Mouse (Mus musculus) hindbrain, embryonic 15.5 days (tissue): ENCODE results near the gene Mypn. TPM values are rescaled to one million over a fixed set of nuclear protein-coding genes. Genes with fewer than 3 reads are reported as not detected.

ENCODE experiments used
- ATAC-seq: fragments of 200-750 bp; cut with Nextera tagmentation; 2 replicates; pipeline ENCODE4 v1.8.0; 2017; ENCODE audit warnings: low read depth, moderate number of reproducible peaks, moderate TSS enrichment; ENCODE audit not compliant: low FRiP score
- H3K27ac ChIP-seq: fragments of 300-500 bp; sonication (generic); replicated peaks from 2 replicates; pipeline ENCODE4 v1.5.1; 2015; ENCODE audit warnings: mild to moderate bottlenecking, inconsistent platforms
- H3K27me3 ChIP-seq: fragments of 300-500 bp; sonication (generic); 2 replicates; pipeline ENCODE4 v1.6.1; 2015; ENCODE audit warnings: control low read depth, inconsistent platforms
- H3K36me3 ChIP-seq: fragments of 300-500 bp; sonication (generic); 2 replicates; pipeline ENCODE4 v1.6.1; 2015; ENCODE audit warnings: control low read depth, inconsistent platforms
- H3K4me1 ChIP-seq: fragments of 300-500 bp; sonication (generic); replicated peaks from 2 replicates; pipeline ENCODE4 v1.6.1; 2015; ENCODE audit warnings: control low read depth, inconsistent platforms
- H3K4me2 ChIP-seq: fragments of 300-500 bp; sonication (generic); 2 replicates; pipeline ENCODE4 v1.6.1; 2015; ENCODE audit warnings: moderate library complexity, mild to moderate bottlenecking, inconsistent platforms
- H3K4me3 ChIP-seq: fragments of 300-500 bp; sonication (generic); 2 replicates; pipeline ENCODE4 v1.5.1; 2015; ENCODE audit warnings: mild to moderate bottlenecking, inconsistent platforms
- H3K9ac ChIP-seq: fragments of 300-500 bp; sonication (generic); 2 replicates; pipeline ENCODE4 v1.6.1; 2015; ENCODE audit warnings: inconsistent platforms
- H3K9me3 ChIP-seq: fragments of 300-500 bp; sonication (generic); 2 replicates; pipeline ENCODE4 v1.6.1; 2016; ENCODE audit warnings: control low read depth, inconsistent platforms
- WGBS: fragments of 180-500 bp; shearing (Covaris S2); methylation state at CpG from one replicate; pipeline ENCODE4 v1.1.7; 2015; 5-methylcytosine and 5-hydroxymethylcytosine counted together
- polyA plus RNA-seq: library from polyadenylated mRNA; unstranded; fragments of >200 nt; fragmentation: Nextera tagmentation; extraction: Ambion mirVana; gene quantifications from 2 replicates; pipeline ENCODE4 v1.2.1, GENCODE M21; 2015

The Mypn gene
- polyA plus RNA-seq, 1 experiment from 2014 or later, result 0.77 TPM

- H3K27me3 ChIP-seq, result no peaks in the 10 kb centered on the region
- 83% methylated on average over 16 of the region's 16 CpGs for WGBS
- no peak overlapping the region for H3K4me2 ChIP-seq
- no peak overlapping the region for H3K27ac ChIP-seq
- ATAC-seq, result no peak
- no peak overlapping the region for H3K9ac ChIP-seq
- H3K9me3 ChIP-seq, result no peaks in the 10 kb centered on the region
- H3K36me3 ChIP-seq, result no peaks in the 10 kb centered on the region
- no peak overlapping the region for H3K4me3 ChIP-seq
- H3K4me1 ChIP-seq, result no peaks in the 10 kb centered on the region
These were observed 37.9 kb downstream of the Mypn start for GRCm38 (mm10) chr10:63165752-63166412.

- no peak overlapping the region for H3K4me3 ChIP-seq
- no peak for ATAC-seq
- H3K9me3 ChIP-seq, result no peaks in the 10 kb centered on the region
- 71% methylated on average over 5 of the region's 5 CpGs for WGBS
- H3K4me1 ChIP-seq, result no peaks in the 10 kb centered on the region
- no peaks in the 10 kb centered on the region for H3K27me3 ChIP-seq
- no peak overlapping the region for H3K9ac ChIP-seq
- H3K27ac ChIP-seq, result no peak overlapping the region
- no peaks in the 10 kb centered on the region for H3K36me3 ChIP-seq
- H3K4me2 ChIP-seq, result no peak overlapping the region
These were observed 42.5 kb downstream of the Mypn start for GRCm38 (mm10) chr10:63161240-63161639.

- Histone ChIP-seq H3K27me3 (no peaks in the 10 kb centered on the region), H3K36me3 (no peaks in the 10 kb centered on the region), H3K4me1 (no peaks in the 10 kb centered on the region), H3K4me2 (no peak overlapping the region), H3K4me3 (no peak overlapping the region), H3K9me3 (no peaks in the 10 kb centered on the region), H3K27ac (no peak overlapping the region), H3K9ac (no peak overlapping the region)
- ATAC-seq, result no peak
- 75% methylated on average over 12 of the region's 12 CpGs for WGBS
These were observed 43.1 kb downstream of the Mypn start for GRCm38 (mm10) chr10:63160671-63161070.

GRCm38 (mm10) chr10:63158191-63158590 is 45.6 kb downstream of the Mypn start:
- Histone ChIP-seq H3K4me1 (no peaks in the 10 kb centered on the region), H3K9ac (no peak overlapping the region), H3K4me2 (no peak overlapping the region), H3K9me3 (no peaks in the 10 kb centered on the region), H3K27ac (no peak overlapping the region), H3K36me3 (no peaks in the 10 kb centered on the region), H3K4me3 (no peak overlapping the region), H3K27me3 (no peaks in the 10 kb centered on the region)
- ATAC-seq, result no peak
- WGBS, result 73% methylated on average over 13 of the region's 13 CpGs

- ATAC-seq, result no peak
- Histone ChIP-seq H3K9ac (no peak overlapping the region), H3K4me3 (no peak overlapping the region), H3K4me1 (no peaks in the 10 kb centered on the region), H3K4me2 (no peak overlapping the region), H3K27ac (no peak overlapping the region), H3K27me3 (no peaks in the 10 kb centered on the region), H3K36me3 (no peaks in the 10 kb centered on the region), H3K9me3 (no peaks in the 10 kb centered on the region)
- 85% methylated on average over 4 of the region's 4 CpGs for WGBS
These were observed 46.3 kb downstream of the Mypn start for GRCm38 (mm10) chr10:63157491-63157890.

- ATAC-seq, result no peak
- no peaks in the 10 kb centered on the region for H3K4me1 ChIP-seq
- WGBS, result 77% methylated on average over 4 of the region's 4 CpGs
- no peak overlapping the region for H3K27ac ChIP-seq
- no peaks in the 10 kb centered on the region for H3K36me3 ChIP-seq
- no peak overlapping the region for H3K4me3 ChIP-seq
- H3K27me3 ChIP-seq, result no peaks in the 10 kb centered on the region
- H3K9me3 ChIP-seq, result no peaks in the 10 kb centered on the region
- no peak overlapping the region for H3K9ac ChIP-seq
- no peak overlapping the region for H3K4me2 ChIP-seq
These were observed 46.8 kb downstream of the Mypn start for GRCm38 (mm10) chr10:63156919-63157318.

GRCm38 (mm10) chr10:63156351-63156750 is 47.4 kb downstream of the Mypn start:
- H3K4me2 ChIP-seq, result no peak overlapping the region
- H3K36me3 ChIP-seq, result no peaks in the 10 kb centered on the region
- no peak for ATAC-seq
- H3K9ac ChIP-seq, result no peak overlapping the region
- H3K9me3 ChIP-seq, result no peaks in the 10 kb centered on the region
- no peaks in the 10 kb centered on the region for H3K4me1 ChIP-seq
- no peak overlapping the region for H3K4me3 ChIP-seq
- 95% methylated on average over 1 of the region's 1 CpGs for WGBS
- no peaks in the 10 kb centered on the region for H3K27me3 ChIP-seq
- no peak overlapping the region for H3K27ac ChIP-seq

GRCm38 (mm10) chr10:63155668-63156350 is 47.9 kb downstream of the Mypn start:
- H3K27me3 ChIP-seq, result no peaks in the 10 kb centered on the region
- no peak for ATAC-seq
- no peak overlapping the region for H3K27ac ChIP-seq
- H3K4me3 ChIP-seq, result no peak overlapping the region
- H3K36me3 ChIP-seq, result no peaks in the 10 kb centered on the region
- H3K4me2 ChIP-seq, result no peak overlapping the region
- 75% methylated on average over 4 of the region's 4 CpGs for WGBS
- no peaks in the 10 kb centered on the region for H3K4me1 ChIP-seq
- no peak overlapping the region for H3K9ac ChIP-seq
- H3K9me3 ChIP-seq, result no peaks in the 10 kb centered on the region

GRCm38 (mm10) chr10:63154726-63155125 is 49.0 kb downstream of the Mypn start:
- WGBS, result 94% methylated on average over 4 of the region's 4 CpGs
- Histone ChIP-seq H3K9ac (no peak overlapping the region), H3K4me2 (no peak overlapping the region), H3K4me1 (no peaks in the 10 kb centered on the region), H3K9me3 (no peaks in the 10 kb centered on the region), H3K27me3 (no peaks in the 10 kb centered on the region), H3K36me3 (no peaks in the 10 kb centered on the region), H3K4me3 (no peak overlapping the region), H3K27ac (no peak overlapping the region)
- ATAC-seq, result no peak

- Histone ChIP-seq H3K36me3 (no peaks in the 10 kb centered on the region), H3K9me3 (no peaks in the 10 kb centered on the region), H3K9ac (no peak overlapping the region), H3K4me2 (no peak overlapping the region), H3K27me3 (no peaks in the 10 kb centered on the region), H3K4me1 (no peaks in the 10 kb centered on the region), H3K27ac (no peak overlapping the region), H3K4me3 (no peak overlapping the region)
- WGBS, result 73% methylated on average over 6 of the region's 6 CpGs
- ATAC-seq, result no peak
These were observed 49.5 kb downstream of the Mypn start for GRCm38 (mm10) chr10:63154226-63154625.

- Histone ChIP-seq H3K9ac (no peak overlapping the region), H3K27me3 (no peaks in the 10 kb centered on the region), H3K36me3 (no peaks in the 10 kb centered on the region), H3K4me1 (no peaks in the 10 kb centered on the region), H3K27ac (no peak overlapping the region), H3K4me2 (no peak overlapping the region), H3K9me3 (no peaks in the 10 kb centered on the region), H3K4me3 (no peak overlapping the region)
- no peak for ATAC-seq
- WGBS, result 40% methylated on average over 3 of the region's 3 CpGs
These were observed 50.2 kb downstream of the Mypn start for GRCm38 (mm10) chr10:63153563-63153962.

- H3K9ac ChIP-seq, result no peak overlapping the region
- H3K9me3 ChIP-seq, result no peaks in the 10 kb centered on the region
- no peak overlapping the region for H3K4me2 ChIP-seq
- no peaks in the 10 kb centered on the region for H3K36me3 ChIP-seq
- H3K4me3 ChIP-seq, result no peak overlapping the region
- no peak for ATAC-seq
- H3K4me1 ChIP-seq, result no peaks in the 10 kb centered on the region
- no peak overlapping the region for H3K27ac ChIP-seq
- H3K27me3 ChIP-seq, result no peaks in the 10 kb centered on the region
These were observed 51.4 kb downstream of the Mypn start for GRCm38 (mm10) chr10:63152358-63152757.

- 88% methylated on average over 13 of the region's 13 CpGs for WGBS
- H3K9me3 ChIP-seq, result no peaks in the 10 kb centered on the region
- H3K36me3 ChIP-seq, result no peaks in the 10 kb centered on the region
- no peak overlapping the region for H3K4me2 ChIP-seq
- no peak overlapping the region for H3K9ac ChIP-seq
- no peak for ATAC-seq
- no peaks in the 10 kb centered on the region for H3K4me1 ChIP-seq
- no peak overlapping the region for H3K27ac ChIP-seq
- no peak overlapping the region for H3K4me3 ChIP-seq
- no peaks in the 10 kb centered on the region for H3K27me3 ChIP-seq
These were observed 61.1 kb downstream of the Mypn start for GRCm38 (mm10) chr10:63142660-63143059.
